Mouse (Mus musculus) limb, embryonic 14.5 days (tissue): ENCODE measurements around the gene Exoc8. TPM values are rescaled to one million over a fixed set of nuclear protein-coding genes. Genes with fewer than 3 reads are reported as not detected.

Source experiments
- ATAC-seq: fragments of 200-750 bp; cut with Nextera tagmentation; 2 replicates; pipeline ENCODE4 v1.8.0; 2017; ENCODE audit warnings: low read depth, moderate number of reproducible peaks, moderate TSS enrichment; ENCODE audit not compliant: low FRiP score
- DNase-seq: peaks from one replicate; pipeline ENCODE4 v3.0.0-alpha.2; 2015; ENCODE audit warnings: low spot score
- H3K27ac ChIP-seq: fragments of 300-500 bp; sonication (generic); replicated peaks from 2 replicates; pipeline ENCODE4 v1.5.1; 2014; ENCODE audit warnings: low read depth, mild to moderate bottlenecking, low read length, moderate library complexity, mixed read lengths
- H3K27me3 ChIP-seq: fragments of 300-500 bp; sonication (generic); 2 replicates; pipeline ENCODE4 v1.6.1; 2014; ENCODE audit warnings: low read length, mixed read lengths; ENCODE audit not compliant: control insufficient read depth, insufficient read depth
- H3K36me3 ChIP-seq: fragments of 300-500 bp; sonication (generic); 2 replicates; pipeline ENCODE4 v1.6.1; 2014; ENCODE audit warnings: mild to moderate bottlenecking, low read length, moderate library complexity, mixed read lengths; ENCODE audit not compliant: control insufficient read depth, insufficient read depth
- H3K4me1 ChIP-seq: fragments of 300-500 bp; sonication (generic); 2 replicates; pipeline ENCODE4 v1.6.1; 2014; ENCODE audit warnings: antibody characterized with exemption, low read length, mixed read lengths; ENCODE audit not compliant: control insufficient read depth, insufficient read depth
- H3K4me2 ChIP-seq: fragments of 300-500 bp; sonication (generic); replicated peaks from 2 replicates; pipeline ENCODE4 v1.6.1; 2014; ENCODE audit warnings: low read depth, mild to moderate bottlenecking, low read length, moderate library complexity; ENCODE audit not compliant: severe bottlenecking
- H3K4me3 ChIP-seq: fragments of 300-500 bp; sonication (generic); replicated peaks from 2 replicates; pipeline ENCODE4 v1.5.1; 2014; ENCODE audit warnings: low read length
- H3K9ac ChIP-seq: fragments of 300-500 bp; sonication (generic); 2 replicates; pipeline ENCODE4 v1.6.1; 2014; ENCODE audit warnings: mild to moderate bottlenecking, low read depth, low read length, moderate library complexity; ENCODE audit not compliant: severe bottlenecking
- H3K9me3 ChIP-seq: fragments of 300-500 bp; sonication (generic); 2 replicates; pipeline ENCODE4 v1.6.1; 2016; ENCODE audit warnings: low read length; ENCODE audit not compliant: control insufficient read depth
- POLR2A ChIP-seq: fragments of 200-500 bp; IDR thresholded peaks from 2 replicates; pipeline ENCODE4 v1.8.0; 2012; ENCODE audit warnings: inconsistent platforms, mild to moderate bottlenecking, moderate library complexity, borderline replicate concordance; ENCODE audit not compliant: insufficient read depth, insufficient read length; ENCODE audit errors: extremely low read depth
- WGBS: fragments of 180-500 bp; shearing (Covaris S2); extraction: QIAGEN DNeasy Blood & Tissue Kit; methylation state at CpG from one replicate; pipeline ENCODE4 v1.1.7; 2014; 5-methylcytosine and 5-hydroxymethylcytosine counted together
- polyA plus RNA-seq, 2 experiments: library from polyadenylated mRNA; depleted of rRNA in 1 of 2; stranded (reverse) in 1 of 2; unstranded in 1 of 2; fragments of >200 nt; fragmentation: Nextera tagmentation in 1 of 2; extraction: Ambion mirVana in 1 of 2; gene quantifications; 2 replicates each; pipeline versions ENCODE4 v1.2.1 to v1.2.3; 2012 to 2014

The Exoc8 gene
- polyA plus RNA-seq, 2 experiments: 5.7 to 6.4 TPM

- Histone ChIP-seq H3K9me3 (no peaks in the 10 kb centered on the region), H3K9ac (no peak overlapping the region), H3K4me1 (no peaks in the 10 kb centered on the region), H3K36me3 (peaks cover 24% of the 10 kb centered on the region), H3K4me2 (no peak overlapping the region), H3K27me3 (no peaks in the 10 kb centered on the region), H3K27ac (no peak overlapping the region), H3K4me3 (no peak overlapping the region)
- TF ChIP-seq POLR2A: no peak
- 77% methylated on average over 5 of the region's 5 CpGs for WGBS
- DNase-seq: no peak
- ATAC-seq: no peak
Measured at GRCm38 (mm10) chr8:124845573-124845972, 51.9 kb downstream of the Exoc8 start.

DNA sequence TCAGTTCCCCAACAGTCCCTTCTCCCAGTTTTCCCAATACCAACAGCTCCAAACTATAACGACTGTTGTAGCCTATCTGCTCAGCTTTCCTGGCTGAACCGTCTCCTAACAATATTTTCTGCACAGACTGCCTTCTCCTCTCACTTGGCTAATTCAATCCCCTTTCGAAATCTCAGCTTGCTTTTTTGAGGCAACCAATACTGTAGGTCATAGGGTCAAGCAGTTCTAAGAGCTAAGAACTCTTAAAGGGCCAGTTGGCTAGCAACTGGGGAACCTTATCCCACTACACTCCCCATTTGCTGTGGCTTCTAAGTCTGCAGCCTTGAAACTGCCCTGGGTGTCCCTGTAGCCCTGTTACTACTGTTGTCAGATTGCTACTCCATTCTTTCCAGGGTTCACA lies 52.4 kb downstream of the Exoc8 start:
- DNase-seq (no peak), ATAC-seq (no peak)
- Histone ChIP-seq H3K9ac (no peak overlapping the region), H3K4me1 (no peaks in the 10 kb centered on the region), H3K4me3 (no peak overlapping the region), H3K36me3 (peaks cover 28% of the 10 kb centered on the region), H3K4me2 (no peak overlapping the region), H3K9me3 (no peaks in the 10 kb centered on the region), H3K27ac (no peak overlapping the region), H3K27me3 (no peaks in the 10 kb centered on the region)
- 64% methylated on average over 3 of the region's 3 CpGs for WGBS
- no peak for TF ChIP-seq POLR2A

Other genes starting within 250 kb of the Exoc8 start
- gene 2310022B05Rik, start 234.3 kb downstream of the Exoc8 start, polyA plus RNA-seq (2012; rRNA removed): 89.4 and 105 TPM in 2 replicates
- 50.7 and 53.9 TPM in 2 replicates for gene 2310022B05Rik, start 234.3 kb downstream of the Exoc8 start, polyA plus RNA-seq (2014; fragmentation: Nextera tagmentation; extraction: Ambion mirVana)
- 42.6 and 44.3 TPM in 2 replicates for gene Ttc13, start 175.7 kb downstream of the Exoc8 start, polyA plus RNA-seq (2012; rRNA removed)
- 46.5 and 46.9 TPM in 2 replicates for gene Ttc13, start 175.7 kb downstream of the Exoc8 start, polyA plus RNA-seq (2014; fragmentation: Nextera tagmentation; extraction: Ambion mirVana)
- gene Arv1, start 175.6 kb downstream of the Exoc8 start, polyA plus RNA-seq (2012; rRNA removed): 30.2 and 35.9 TPM in 2 replicates
- gene Arv1, start 175.6 kb downstream of the Exoc8 start, polyA plus RNA-seq (2014; fragmentation: Nextera tagmentation; extraction: Ambion mirVana): 21.8 and 21.9 TPM in 2 replicates
- 4.1 and 4.6 TPM in 2 replicates for gene Fam89a, start 145.9 kb downstream of the Exoc8 start, polyA plus RNA-seq (2012; rRNA removed)
- 3.3 and 3.4 TPM in 2 replicates for gene Fam89a, start 145.9 kb downstream of the Exoc8 start, polyA plus RNA-seq (2014; fragmentation: Nextera tagmentation; extraction: Ambion mirVana)
- 0.20 and 0.29 TPM in 2 replicates for gene Trim67, start 104.6 kb downstream of the Exoc8 start, polyA plus RNA-seq (2012; rRNA removed)
- gene Trim67, start 104.6 kb downstream of the Exoc8 start, polyA plus RNA-seq (2014; fragmentation: Nextera tagmentation; extraction: Ambion mirVana): 0.03 and 0.04 TPM in 2 replicates
- 87.2 and 94.8 TPM in 2 replicates for gene Gnpat, start 34.7 kb downstream of the Exoc8 start, polyA plus RNA-seq (2012; rRNA removed)
- 95.1 and 99.8 TPM in 2 replicates for gene Gnpat, start 34.7 kb downstream of the Exoc8 start, polyA plus RNA-seq (2014; fragmentation: Nextera tagmentation; extraction: Ambion mirVana)
- 28.7 and 30.6 TPM in 2 replicates for gene 2810004N23Rik, start 34.6 kb downstream of the Exoc8 start, polyA plus RNA-seq (2012; rRNA removed)
- gene 2810004N23Rik, start 34.6 kb downstream of the Exoc8 start, polyA plus RNA-seq (2014; fragmentation: Nextera tagmentation; extraction: Ambion mirVana): 35.2 and 35.4 TPM in 2 replicates
- 16.0 and 16.5 TPM in 2 replicates for gene Sprtn, start 181 bp upstream of the Exoc8 start, polyA plus RNA-seq (2012; rRNA removed)
- 9.9 and 11.3 TPM in 2 replicates for gene Sprtn, start 181 bp upstream of the Exoc8 start, polyA plus RNA-seq (2014; fragmentation: Nextera tagmentation; extraction: Ambion mirVana)
- 39.8 and 41.3 TPM in 2 replicates for gene Egln1, start 51.6 kb upstream of the Exoc8 start, polyA plus RNA-seq (2012; rRNA removed)
- 18.5 and 18.8 TPM in 2 replicates for gene Egln1, start 51.6 kb upstream of the Exoc8 start, polyA plus RNA-seq (2014; fragmentation: Nextera tagmentation; extraction: Ambion mirVana)
- gene Tsnax, start 115.3 kb upstream of the Exoc8 start, polyA plus RNA-seq (2012; rRNA removed): 108 and 122 TPM in 2 replicates
- gene Tsnax, start 115.3 kb upstream of the Exoc8 start, polyA plus RNA-seq (2014; fragmentation: Nextera tagmentation; extraction: Ambion mirVana): 137 and 146 TPM in 2 replicates
- gene Disc1, start 156.5 kb upstream of the Exoc8 start, polyA plus RNA-seq (2012; rRNA removed): 3.2 and 3.8 TPM in 2 replicates
- gene Disc1, start 156.5 kb upstream of the Exoc8 start, polyA plus RNA-seq (2014; fragmentation: Nextera tagmentation; extraction: Ambion mirVana): 2.2 and 2.7 TPM in 2 replicates